Mouse (Mus musculus) right cerebral cortex, postnatal 10 days (tissue): ENCODE results near the gene Lypd6.

Source experiments
- DNase-seq, 2 experiments: peaks; one replicate each; pipeline ENCODE4 v3.0.0; 2021; ENCODE audit warnings: low spot score in 2 of 2

Gene Lypd6

GRCm38 (mm10) chr2:50106879-50107278, 40.6 kb downstream of the Lypd6 start:
- no peak for DNase-seq

- DNase-seq, result peak; percentile 42 to 51
These were observed 43.9 kb downstream of the Lypd6 start for GRCm38 (mm10) chr2:50110167-50110566.

- no peak for DNase-seq
These were observed 44.9 kb downstream of the Lypd6 start for GRCm38 (mm10) chr2:50111169-50111568.

GRCm38 (mm10) chr2:50111609-50112008, 45.4 kb downstream of the Lypd6 start:
- no peak for DNase-seq

- no peak for DNase-seq
These were observed 46.2 kb downstream of the Lypd6 start for GRCm38 (mm10) chr2:50112427-50112826.

- no peak for DNase-seq
These were observed 52.9 kb downstream of the Lypd6 start for GRCm38 (mm10) chr2:50119101-50119500.

GRCm38 (mm10) chr2:50120839-50121238, 54.6 kb downstream of the Lypd6 start:
- peak; percentile 39 to 46 for DNase-seq

GRCm38 (mm10) chr2:50123376-50123775, 57.1 kb downstream of the Lypd6 start:
- DNase-seq, result no peak

GRCm38 (mm10) chr2:50127513-50128175, 61.4 kb downstream of the Lypd6 start:
- DNase-seq, result peak; percentile 34 to 41

GRCm38 (mm10) chr2:50128322-50129277, 62.4 kb downstream of the Lypd6 start:
- no peak for DNase-seq

GRCm38 (mm10) chr2:50130674-50131073, 64.4 kb downstream of the Lypd6 start:
- peak in 1 of 2 experiments; percentile 8 for DNase-seq

- DNase-seq, result no peak
These were observed 77.4 kb downstream of the Lypd6 start for GRCm38 (mm10) chr2:50143672-50144071.

- DNase-seq, result no peak
These were observed 81.1 kb downstream of the Lypd6 start for GRCm38 (mm10) chr2:50147308-50147707.

- DNase-seq, result no peak
These were observed 83.3 kb downstream of the Lypd6 start for GRCm38 (mm10) chr2:50149257-50150202.

- no peak for DNase-seq
These were observed 84.0 kb downstream of the Lypd6 start for GRCm38 (mm10) chr2:50150203-50150590.

- no peak for DNase-seq
These were observed 84.6 kb downstream of the Lypd6 start for GRCm38 (mm10) chr2:50150816-50151215.

GRCm38 (mm10) chr2:50151401-50151800, 85.2 kb downstream of the Lypd6 start:
- DNase-seq, result no peak

GRCm38 (mm10) chr2:50151879-50152278, 85.7 kb downstream of the Lypd6 start:
- no peak for DNase-seq

- DNase-seq, result no peak
These were observed 89.8 kb downstream of the Lypd6 start for GRCm38 (mm10) chr2:50156009-50156408.

- no peak for DNase-seq
These were observed 93.8 kb downstream of the Lypd6 start for GRCm38 (mm10) chr2:50160069-50160468.

GRCm38 (mm10) chr2:50163608-50164007, 97.4 kb downstream of the Lypd6 start:
- no peak for DNase-seq

- DNase-seq, result no peak
These were observed 99.0 kb downstream of the Lypd6 start for GRCm38 (mm10) chr2:50165277-50165676.
